Mouse (Mus musculus) neural tube, embryonic 12.5 days (tissue): Measurements from ENCODE around the gene Id2. TPM values are rescaled to one million over a fixed set of nuclear protein-coding genes. Genes with fewer than 3 reads are reported as not detected.

Experiments
- ATAC-seq: fragments of 200-750 bp; cut with Nextera tagmentation; 2 replicates; pipeline ENCODE4 v1.8.0; 2017; ENCODE audit warnings: low read depth, mild to moderate bottlenecking, moderate TSS enrichment, moderate library complexity; ENCODE audit not compliant: low FRiP score
- H3K27ac ChIP-seq: fragments of 300-500 bp; sonication (generic); 2 replicates; pipeline ENCODE4 v1.5.1; 2016
- H3K27me3 ChIP-seq: fragments of 300-500 bp; sonication (generic); replicated peaks from 2 replicates; pipeline ENCODE4 v1.6.1; 2016; ENCODE audit warnings: mild to moderate bottlenecking
- H3K36me3 ChIP-seq: fragments of 300-500 bp; sonication (generic); 2 replicates; pipeline ENCODE4 v1.6.1; 2016; ENCODE audit warnings: mild to moderate bottlenecking
- H3K4me1 ChIP-seq: fragments of 300-500 bp; sonication (generic); 2 replicates; pipeline ENCODE4 v1.6.1; 2016
- H3K4me2 ChIP-seq: fragments of 300-500 bp; sonication (generic); replicated peaks from 2 replicates; pipeline ENCODE4 v1.6.1; 2016; ENCODE audit warnings: mild to moderate bottlenecking
- H3K4me3 ChIP-seq: fragments of 300-500 bp; sonication (generic); 2 replicates; pipeline ENCODE4 v1.5.1; 2016
- H3K9ac ChIP-seq: fragments of 300-500 bp; sonication (generic); 2 replicates; pipeline ENCODE4 v1.6.1; 2016; ENCODE audit warnings: mild to moderate bottlenecking
- H3K9me3 ChIP-seq: fragments of 300-500 bp; sonication (generic); 2 replicates; pipeline ENCODE4 v1.6.1; 2016; ENCODE audit warnings: mild to moderate bottlenecking
- WGBS: fragments of 180-500 bp; shearing (Covaris S2); methylation state at CpG from one replicate; pipeline ENCODE4 v1.1.7; 2016; 5-methylcytosine and 5-hydroxymethylcytosine counted together
- polyA plus RNA-seq: library from polyadenylated mRNA; unstranded; fragments of >200 nt; fragmentation: Nextera tagmentation; extraction: Ambion mirVana; gene quantifications from 2 replicates; pipeline ENCODE4 v1.2.1, GENCODE M21; 2016

Id2 gene
- polyA plus RNA-seq, 1 experiment from 2014 or later, result 211 TPM

GRCm38 (mm10) chr12:25120753-25121152, 23.8 kb upstream of the Id2 start:
- no peak overlapping the region for H3K9ac ChIP-seq
- H3K9me3 ChIP-seq, result no peaks in the 10 kb centered on the region
- no peaks in the 10 kb centered on the region for H3K27me3 ChIP-seq
- WGBS, result 91% methylated on average over 4 of the region's 4 CpGs
- H3K36me3 ChIP-seq, result no peaks in the 10 kb centered on the region
- H3K4me3 ChIP-seq, result no peak overlapping the region
- no peak for ATAC-seq
- H3K4me2 ChIP-seq, result no peak overlapping the region
- H3K27ac ChIP-seq, result no peak overlapping the region
- H3K4me1 ChIP-seq, result peaks cover 30% of the 10 kb centered on the region

GRCm38 (mm10) chr12:25119278-25119677, 22.3 kb upstream of the Id2 start:
- H3K9ac ChIP-seq, result no peak overlapping the region
- H3K27ac ChIP-seq, result no peak overlapping the region
- H3K27me3 ChIP-seq, result no peaks in the 10 kb centered on the region
- no peaks in the 10 kb centered on the region for H3K36me3 ChIP-seq
- no peak overlapping the region for H3K4me3 ChIP-seq
- H3K9me3 ChIP-seq, result no peaks in the 10 kb centered on the region
- no peak overlapping the region for H3K4me2 ChIP-seq
- WGBS, result 65% methylated on average over 15 of the region's 15 CpGs
- no peak for ATAC-seq
- peaks cover 21% of the 10 kb centered on the region for H3K4me1 ChIP-seq

- H3K4me3 ChIP-seq, result no peak overlapping the region
- no peak for ATAC-seq
- H3K4me1 ChIP-seq, result peaks cover 11% of the 10 kb centered on the region
- WGBS, result 88% methylated on average over 4 of the region's 4 CpGs
- H3K36me3 ChIP-seq, result no peaks in the 10 kb centered on the region
- H3K9me3 ChIP-seq, result no peaks in the 10 kb centered on the region
- H3K4me2 ChIP-seq, result no peak overlapping the region
- H3K27ac ChIP-seq, result no peak overlapping the region
- no peaks in the 10 kb centered on the region for H3K27me3 ChIP-seq
- H3K9ac ChIP-seq, result no peak overlapping the region
Measured at GRCm38 (mm10) chr12:25117856-25118511, 21.0 kb upstream of the Id2 start.

GRCm38 (mm10) chr12:25116126-25116525, 19.2 kb upstream of the Id2 start:
- no peaks in the 10 kb centered on the region for H3K27me3 ChIP-seq
- no peak overlapping the region for H3K4me3 ChIP-seq
- H3K36me3 ChIP-seq, result no peaks in the 10 kb centered on the region
- no peak overlapping the region for H3K27ac ChIP-seq
- no peak for ATAC-seq
- H3K4me2 ChIP-seq, result no peak overlapping the region
- H3K9ac ChIP-seq, result no peak overlapping the region
- no peaks in the 10 kb centered on the region for H3K9me3 ChIP-seq
- peaks cover 4% of the 10 kb centered on the region; the same call in 1 of the 2 replicates for H3K4me1 ChIP-seq
- WGBS, result 91% methylated on average over 2 of the region's 2 CpGs

- Histone ChIP-seq H3K36me3 (no peaks in the 10 kb centered on the region), H3K4me1 (peaks cover 3% of the 10 kb centered on the region; the same call in 1 of the 2 replicates), H3K27ac (no peak overlapping the region), H3K27me3 (no peaks in the 10 kb centered on the region), H3K4me3 (no peak overlapping the region), H3K9me3 (no peaks in the 10 kb centered on the region), H3K4me2 (no peak overlapping the region), H3K9ac (no peak overlapping the region)
- ATAC-seq, result no peak
- WGBS, result 75% methylated on average over 1 of the region's 1 CpGs
Measured at GRCm38 (mm10) chr12:25114426-25114825, 17.5 kb upstream of the Id2 start.

- Histone ChIP-seq H3K9ac (no peak overlapping the region), H3K27me3 (no peaks in the 10 kb centered on the region), H3K4me3 (no peak overlapping the region), H3K27ac (no peak overlapping the region), H3K4me2 (no peak overlapping the region), H3K36me3 (no peaks in the 10 kb centered on the region), H3K9me3 (no peaks in the 10 kb centered on the region), H3K4me1 (no peaks in the 10 kb centered on the region)
- ATAC-seq, result no peak
- WGBS, result 85% methylated on average over 2 of the region's 2 CpGs
Measured at GRCm38 (mm10) chr12:25113357-25113756, 16.4 kb upstream of the Id2 start.

- H3K9ac ChIP-seq, result no peak overlapping the region
- H3K9me3 ChIP-seq, result no peaks in the 10 kb centered on the region
- no peak overlapping the region for H3K4me2 ChIP-seq
- H3K27ac ChIP-seq, result no peak overlapping the region
- no peak overlapping the region for H3K4me3 ChIP-seq
- no peak for ATAC-seq
- H3K4me1 ChIP-seq, result no peaks in the 10 kb centered on the region
- WGBS, result 94% methylated on average over 2 of the region's 2 CpGs
- no peaks in the 10 kb centered on the region for H3K36me3 ChIP-seq
- no peaks in the 10 kb centered on the region for H3K27me3 ChIP-seq
Measured at GRCm38 (mm10) chr12:25112806-25113205, 15.9 kb upstream of the Id2 start.

- H3K4me1 ChIP-seq, result no peaks in the 10 kb centered on the region
- H3K27me3 ChIP-seq, result no peaks in the 10 kb centered on the region
- no peak overlapping the region for H3K9ac ChIP-seq
- ATAC-seq, result no peak
- H3K4me2 ChIP-seq, result no peak overlapping the region
- 87% methylated on average over 7 of the region's 7 CpGs for WGBS
- no peak overlapping the region for H3K4me3 ChIP-seq
- no peak overlapping the region for H3K27ac ChIP-seq
- H3K9me3 ChIP-seq, result no peaks in the 10 kb centered on the region
- H3K36me3 ChIP-seq, result no peaks in the 10 kb centered on the region
Measured at GRCm38 (mm10) chr12:25110682-25111078, 13.7 kb upstream of the Id2 start.

GRCm38 (mm10) chr12:25109971-25110681, 13.2 kb upstream of the Id2 start:
- H3K9ac ChIP-seq, result no peak overlapping the region
- no peaks in the 10 kb centered on the region for H3K27me3 ChIP-seq
- WGBS, result 78% methylated on average over 7 of the region's 7 CpGs
- no peak overlapping the region for H3K4me2 ChIP-seq
- no peaks in the 10 kb centered on the region for H3K36me3 ChIP-seq
- no peak overlapping the region for H3K27ac ChIP-seq
- no peak for ATAC-seq
- no peak overlapping the region for H3K4me3 ChIP-seq
- H3K9me3 ChIP-seq, result no peaks in the 10 kb centered on the region
- H3K4me1 ChIP-seq, result no peaks in the 10 kb centered on the region

GRCm38 (mm10) chr12:25108865-25109264, 11.9 kb upstream of the Id2 start:
- H3K27me3 ChIP-seq, result no peaks in the 10 kb centered on the region
- H3K36me3 ChIP-seq, result no peaks in the 10 kb centered on the region
- no peaks in the 10 kb centered on the region for H3K4me1 ChIP-seq
- H3K4me3 ChIP-seq, result no peak overlapping the region
- no peak overlapping the region for H3K4me2 ChIP-seq
- H3K9ac ChIP-seq, result no peak overlapping the region
- ATAC-seq, result no peak
- 82% methylated on average over 2 of the region's 2 CpGs for WGBS
- H3K9me3 ChIP-seq, result no peaks in the 10 kb centered on the region
- no peak overlapping the region for H3K27ac ChIP-seq

GRCm38 (mm10) chr12:25104541-25104940, 7.6 kb upstream of the Id2 start:
- Histone ChIP-seq H3K27me3 (no peaks in the 10 kb centered on the region), H3K36me3 (no peaks in the 10 kb centered on the region), H3K4me3 (no peak overlapping the region), H3K4me1 (peaks cover 17% of the 10 kb centered on the region), H3K27ac (no peak overlapping the region), H3K9ac (no peak overlapping the region), H3K4me2 (no peak overlapping the region), H3K9me3 (no peaks in the 10 kb centered on the region)
- no peak for ATAC-seq

GRCm38 (mm10) chr12:25103911-25104310, 7.0 kb upstream of the Id2 start:
- Histone ChIP-seq H3K4me3 (no peak overlapping the region), H3K36me3 (no peaks in the 10 kb centered on the region), H3K27me3 (no peaks in the 10 kb centered on the region), H3K9ac (no peak overlapping the region), H3K4me1 (peaks cover 23% of the 10 kb centered on the region), H3K27ac (no peak overlapping the region), H3K9me3 (no peaks in the 10 kb centered on the region), H3K4me2 (no peak overlapping the region)
- ATAC-seq, result no peak
- 77% methylated on average over 6 of the region's 6 CpGs for WGBS

GRCm38 (mm10) chr12:25101389-25101788, 4.4 kb upstream of the Id2 start:
- WGBS, result 14% methylated on average over 5 of the region's 5 CpGs
- no peak overlapping the region for H3K9ac ChIP-seq
- H3K4me2 ChIP-seq, result peak overlapping the region; percentile 96
- peaks cover 49% of the 10 kb centered on the region for H3K4me1 ChIP-seq
- H3K27me3 ChIP-seq, result no peaks in the 10 kb centered on the region
- H3K36me3 ChIP-seq, result no peaks in the 10 kb centered on the region
- no peak overlapping the region for H3K4me3 ChIP-seq
- peak overlapping the region; percentile 71; the same call in 1 of the 2 replicates for H3K27ac ChIP-seq
- H3K9me3 ChIP-seq, result no peaks in the 10 kb centered on the region
- no peak for ATAC-seq
